Mouse (Mus musculus): ENCODE measurements around the gene Lck. TPM values are rescaled to one million over a fixed set of nuclear protein-coding genes. Genes with fewer than 3 reads are reported as not detected.
A peak's percentile ranks its signal among the peaks of the same experiment; 100 is the strongest.

The Lck gene
- polyA plus RNA-seq, 1 experiment from 2014 or later = 8.8 TPM

DNA sequence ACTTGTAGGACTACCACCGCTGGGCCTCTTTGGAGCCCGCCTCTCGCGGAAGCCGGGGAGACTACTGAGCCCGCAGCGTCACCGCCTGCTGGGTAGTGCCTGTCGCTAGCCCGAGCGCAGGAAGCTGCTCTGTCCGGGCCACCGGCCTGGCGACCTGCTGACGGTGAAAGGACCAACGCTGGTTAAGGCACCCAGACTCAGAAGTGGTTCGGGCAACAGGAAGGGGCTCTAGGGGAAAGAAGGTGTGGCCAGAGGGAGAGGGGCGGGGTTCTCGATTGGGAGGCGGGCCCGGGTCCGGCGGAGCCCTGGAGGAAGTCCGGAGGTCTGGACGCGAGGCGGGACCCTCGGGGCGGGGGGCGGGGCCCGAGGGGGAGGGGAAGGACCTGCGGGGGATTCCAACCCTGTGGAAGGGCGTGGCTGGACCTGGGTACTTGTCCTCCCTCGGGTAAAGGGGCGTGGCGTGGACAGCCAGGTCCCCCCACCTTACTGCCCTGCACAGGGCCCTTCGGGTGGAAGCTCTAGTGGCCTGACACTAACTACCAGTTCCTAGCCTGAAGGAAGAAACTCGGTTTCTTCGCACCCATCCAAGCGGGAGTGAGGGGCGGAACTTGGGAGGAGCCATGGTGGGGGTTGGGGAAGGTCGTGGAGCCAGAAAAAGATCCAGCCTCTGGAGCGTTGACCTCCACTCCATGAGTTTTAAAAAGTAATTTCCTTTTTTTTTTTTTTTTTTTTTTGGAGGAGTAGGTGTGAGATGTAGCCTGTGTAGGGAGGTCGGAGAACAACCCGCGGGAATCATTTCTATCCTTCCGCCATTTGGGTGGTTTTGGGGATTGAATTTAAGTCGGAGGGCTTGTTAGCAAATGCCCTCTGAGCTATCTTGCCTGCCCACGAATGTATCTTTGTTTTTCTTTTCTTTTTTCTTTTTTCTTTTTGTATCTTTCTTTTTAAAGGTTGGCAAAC lies 72.6 kb downstream of the Lck start:
- no peaks in the 10 kb centered on the region for H3K36me3 ChIP-seq (ENCODE audit: insufficient read depth, low read length)
- H3K27me3 ChIP-seq (ENCODE audit: insufficient read depth, low read length) = no peaks in the 10 kb centered on the region
- peak overlapping the region; percentile 44 for H3K4me3 ChIP-seq (replicated peaks; ENCODE audit: low read depth, low read length)
- peak overlapping the region; percentile 59 for H3K9ac ChIP-seq (ENCODE audit: low read depth, low read length)
- no peak for TF ChIP-seq CTCF (IDR thresholded peaks at IDR 0.05; ENCODE audit: low read depth)
- peak overlapping the region; percentile 92 for H3K27ac ChIP-seq
- DNase-seq (ENCODE audit: low spot score) (peak; percentile 95), ATAC-seq (replicated peaks; ENCODE audit: low FRiP score, low read depth) (peak; percentile 91)
- H3K4me2 ChIP-seq (ENCODE audit: low read length) = peak overlapping the region; percentile 71
- WGBS = under 1% methylated on average over 46 of the region's 49 CpGs
- H3K4me1 ChIP-seq (replicated peaks; ENCODE audit: insufficient read depth, low read length) = peaks cover 5% of the 10 kb centered on the region
- H3K9me3 ChIP-seq (replicated peaks; ENCODE audit: low read length) = no peaks in the 10 kb centered on the region

DNA sequence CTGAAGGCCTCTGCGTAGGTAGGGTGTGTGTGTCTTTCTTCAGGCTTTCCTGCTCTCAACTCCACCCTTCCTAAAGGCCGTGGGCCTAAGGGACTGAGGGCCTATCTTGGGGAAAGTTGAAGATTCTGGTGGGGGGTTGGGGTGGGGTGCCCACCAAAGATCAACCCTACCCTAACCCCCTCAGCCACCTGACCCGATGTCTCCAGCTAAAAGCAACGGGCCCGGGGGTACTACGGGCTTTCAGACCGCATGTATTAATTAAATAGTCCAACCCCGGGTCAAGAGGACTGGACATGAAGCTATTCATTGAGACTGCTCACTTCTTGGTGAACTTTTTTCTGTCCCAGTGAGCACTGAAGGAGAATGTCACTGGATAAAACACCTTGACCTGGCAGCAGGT lies 73.4 kb downstream of the Lck start:
- peak overlapping the region; percentile 71 for H3K4me2 ChIP-seq (ENCODE audit: low read length)
- H3K4me3 ChIP-seq (replicated peaks; ENCODE audit: low read depth, low read length) = peak overlapping the region; percentile 44; the same call in 1 of the 2 replicates
- TF ChIP-seq CTCF (IDR thresholded peaks at IDR 0.05; ENCODE audit: low read depth) = no peak
- H3K36me3 ChIP-seq (ENCODE audit: insufficient read depth, low read length) = no peaks in the 10 kb centered on the region
- DNase-seq (ENCODE audit: low spot score) (no peak), ATAC-seq (replicated peaks; ENCODE audit: low FRiP score, low read depth) (no peak)
- H3K27ac ChIP-seq = peak overlapping the region; percentile 92
- H3K9me3 ChIP-seq (replicated peaks; ENCODE audit: low read length) = no peaks in the 10 kb centered on the region
- peak overlapping the region; percentile 59 for H3K9ac ChIP-seq (ENCODE audit: low read depth, low read length)
- WGBS = 74% methylated on average over 8 of the region's 8 CpGs
- no peaks in the 10 kb centered on the region for H3K27me3 ChIP-seq (ENCODE audit: insufficient read depth, low read length)
- H3K4me1 ChIP-seq (replicated peaks; ENCODE audit: insufficient read depth, low read length) = peaks cover 5% of the 10 kb centered on the region

DNA sequence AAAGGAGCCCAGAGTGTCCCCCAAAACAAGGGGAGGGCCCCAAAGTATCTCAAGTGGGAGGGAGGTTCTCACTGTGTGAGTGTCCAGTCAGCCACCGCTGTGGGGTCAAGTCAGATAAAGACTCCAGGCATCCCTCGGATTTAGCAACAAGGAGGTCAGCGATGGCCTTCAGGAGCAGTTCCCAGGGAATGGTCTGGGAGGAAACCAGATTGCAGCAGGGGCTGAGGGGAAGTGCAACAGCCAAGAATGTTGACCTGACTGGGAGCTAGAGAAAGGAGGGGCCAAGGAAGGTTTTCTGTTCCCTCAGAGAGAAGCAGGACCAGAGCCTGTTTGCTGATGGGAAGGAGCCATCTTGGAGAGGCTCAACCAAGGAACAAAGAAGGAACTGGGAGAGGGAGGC lies 74.5 kb downstream of the Lck start:
- no peak overlapping the region for H3K4me2 ChIP-seq (ENCODE audit: low read length)
- no peaks in the 10 kb centered on the region for H3K27me3 ChIP-seq (ENCODE audit: insufficient read depth, low read length)
- H3K4me3 ChIP-seq (replicated peaks; ENCODE audit: low read depth, low read length) = no peak overlapping the region
- H3K36me3 ChIP-seq (ENCODE audit: insufficient read depth, low read length) = no peaks in the 10 kb centered on the region
- TF ChIP-seq CTCF (IDR thresholded peaks at IDR 0.05; ENCODE audit: low read depth) = no peak
- DNase-seq (ENCODE audit: low spot score) = peak; percentile 66
- H3K27ac ChIP-seq = peak overlapping the region; percentile 92
- H3K9ac ChIP-seq (ENCODE audit: low read depth, low read length) = no peak overlapping the region
- 37% methylated on average over 3 of the region's 3 CpGs for WGBS
- H3K9me3 ChIP-seq (replicated peaks; ENCODE audit: low read length) = no peaks in the 10 kb centered on the region
- H3K4me1 ChIP-seq (replicated peaks; ENCODE audit: insufficient read depth, low read length) = peaks cover 5% of the 10 kb centered on the region
- no peak for ATAC-seq (replicated peaks; ENCODE audit: low FRiP score, low read depth)

Small RNA genes lying within 50 kb of the gene (microRNA-seq; reads per million reads assigned to microRNA genes)
- not detected for gene Mir8119

Other genes with a start within 250 kb of the Lck start
- gene Rbbp4, start 238.3 kb downstream of the Lck start, polyA plus RNA-seq (2015; fragmentation: Nextera tagmentation; extraction: Ambion mirVana) = 339 and 363 TPM in 2 replicates
- 55.9 and 60.8 TPM in 2 replicates for gene Zbtb8os, start 237.9 kb downstream of the Lck start, polyA plus RNA-seq (2015; fragmentation: Nextera tagmentation; extraction: Ambion mirVana)
- gene Zbtb8a, start 195.5 kb downstream of the Lck start, polyA plus RNA-seq (2015; fragmentation: Nextera tagmentation; extraction: Ambion mirVana) = 12.3 and 13.7 TPM in 2 replicates
- gene Zbtb8b, start 132.8 kb downstream of the Lck start, polyA plus RNA-seq (2015; fragmentation: Nextera tagmentation; extraction: Ambion mirVana) = 3.7 and 3.8 TPM in 2 replicates
- 25.6 and 27.8 TPM in 2 replicates for gene Bsdc1, start 112.1 kb downstream of the Lck start, polyA plus RNA-seq (2015; fragmentation: Nextera tagmentation; extraction: Ambion mirVana)
- 0.10 TPM in 1 of 2 replicates, not detected in the other for gene Tssk3, start 82.6 kb downstream of the Lck start, polyA plus RNA-seq (2015; fragmentation: Nextera tagmentation; extraction: Ambion mirVana)
- gene Fam229a, start 82.5 kb downstream of the Lck start, polyA plus RNA-seq (2015; fragmentation: Nextera tagmentation; extraction: Ambion mirVana) = 0.37 and 0.78 TPM in 2 replicates
- 613 and 625 TPM in 2 replicates for gene Marcksl1, start 60.1 kb downstream of the Lck start, polyA plus RNA-seq (2015; fragmentation: Nextera tagmentation; extraction: Ambion mirVana)
- 170 and 196 TPM in 2 replicates for gene Hdac1, start 30.9 kb downstream of the Lck start, polyA plus RNA-seq (2015; fragmentation: Nextera tagmentation; extraction: Ambion mirVana)
- gene Fam167b, start 4.9 kb upstream of the Lck start, polyA plus RNA-seq (2015; fragmentation: Nextera tagmentation; extraction: Ambion mirVana) = 39.9 and 40.3 TPM in 2 replicates
- gene Eif3i, start 27.0 kb upstream of the Lck start, polyA plus RNA-seq (2015; fragmentation: Nextera tagmentation; extraction: Ambion mirVana) = 284 and 298 TPM in 2 replicates
- 188 and 197 TPM in 2 replicates for gene Tmem234, start 27.0 kb upstream of the Lck start, polyA plus RNA-seq (2015; fragmentation: Nextera tagmentation; extraction: Ambion mirVana)
- gene Dcdc2b, start 40.6 kb upstream of the Lck start, polyA plus RNA-seq (2015; fragmentation: Nextera tagmentation; extraction: Ambion mirVana) = 1.9 and 2.3 TPM in 2 replicates
- gene Iqcc, start 45.5 kb upstream of the Lck start, polyA plus RNA-seq (2015; fragmentation: Nextera tagmentation; extraction: Ambion mirVana) = 30.2 and 31.6 TPM in 2 replicates
- 64.8 and 69.5 TPM in 2 replicates for gene Ccdc28b, start 50.3 kb upstream of the Lck start, polyA plus RNA-seq (2015; fragmentation: Nextera tagmentation; extraction: Ambion mirVana)
- gene Txlna, start 67.4 kb upstream of the Lck start, polyA plus RNA-seq (2015; fragmentation: Nextera tagmentation; extraction: Ambion mirVana) = 42.9 and 50.3 TPM in 2 replicates
- 11.7 and 12.7 TPM in 2 replicates for gene Kpna6, start 99.1 kb upstream of the Lck start, polyA plus RNA-seq (2015; fragmentation: Nextera tagmentation; extraction: Ambion mirVana)
- gene Tmem39b, start 123.2 kb upstream of the Lck start, polyA plus RNA-seq (2015; fragmentation: Nextera tagmentation; extraction: Ambion mirVana) = 12.4 and 12.9 TPM in 2 replicates
- gene Khdrbs1, start 168.7 kb upstream of the Lck start, polyA plus RNA-seq (2015; fragmentation: Nextera tagmentation; extraction: Ambion mirVana) = 86.4 and 90.6 TPM in 2 replicates
- gene Ptp4a2, start 237.6 kb upstream of the Lck start, polyA plus RNA-seq (2015; fragmentation: Nextera tagmentation; extraction: Ambion mirVana) = 383 and 402 TPM in 2 replicates

All from kidney, postnatal 0 days (tissue).